Mouse (Mus musculus) embryo, embryonic 10.5 days (tissue): ENCODE results near the gene Chchd10.
A peak's percentile ranks its signal among the peaks of the same experiment; 100 is the strongest.

Source experiments
- DNase-seq: peaks from one replicate; pipeline ENCODE4 v3.0.0-alpha.2; 2015; ENCODE audit warnings: low spot score

The Chchd10 gene

GRCm38 (mm10) chr10:75950791-75951210, 17.9 kb downstream of the Chchd10 start:
- peak; percentile 64 for DNase-seq

- DNase-seq, result peak; percentile 82
These were observed 18.6 kb downstream of the Chchd10 start for GRCm38 (mm10) chr10:75951424-75952050.

GRCm38 (mm10) chr10:75954381-75954811, 21.5 kb downstream of the Chchd10 start, which contains the start of gene Gm5134:
TSS of gene Gm5134 (plus strand) at chr10:75954514.
- no peak for DNase-seq

GRCm38 (mm10) chr10:75973846-75974245, 40.9 kb downstream of the Chchd10 start:
- no peak for DNase-seq

- peak; percentile 28 for DNase-seq
These were observed 42.3 kb downstream of the Chchd10 start for GRCm38 (mm10) chr10:75975216-75975615.

- DNase-seq, result no peak
These were observed 45.3 kb downstream of the Chchd10 start for GRCm38 (mm10) chr10:75978119-75978834.

GRCm38 (mm10) chr10:75978835-75979157, 45.9 kb downstream of the Chchd10 start:
- no peak for DNase-seq

- DNase-seq, result no peak
These were observed 46.5 kb downstream of the Chchd10 start for GRCm38 (mm10) chr10:75979432-75979831.
